ENCODE assay signal across 8 mouse cellular contexts in genomic region chrX:7714135-7714899, GRCm38 (mm10). TPM values are rescaled to one million over a fixed set of nuclear protein-coding genes. Genes with fewer than 3 reads are reported as not detected.
DNase-seq lines count a peak whose midpoint lies in the region; ATAC-seq and TF ChIP-seq lines count a peak whose summit lies in the region.
"Not testable (repeated sequence)": the region's sequence is repeated elsewhere in the genome, so short reads cannot be mapped to it uniquely, and the experiment has no call there.

Gene Wdr45, plus strand, starts transcription at chrX:7714333.

- not testable (repeated sequence) for H3K36me3 ChIP-seq in G1E (replicated peaks); forebrain, postnatal 0 days (ENCODE audit: insufficient read depth); lung, embryonic 15.5 days

- peak within 1 kb of the TSS; percentile 44 for H3K4me2 ChIP-seq in forebrain, postnatal 0 days (ENCODE audit: low read depth)
- peak within 1 kb of the TSS; percentile 50 for H3K4me2 ChIP-seq in lung, embryonic 15.5 days

- peak within 1 kb of the TSS; percentile 64 for H3K4me3 ChIP-seq in G1E (ENCODE audit: low read depth, low read length)
- peak within 1 kb of the TSS; percentile 67 for H3K4me3 ChIP-seq in cerebellum, adult 2 months (replicated peaks; ENCODE audit: insufficient read depth, low read depth, low read length)
- H3K4me3 ChIP-seq in forebrain, postnatal 0 days (ENCODE audit: low read depth, low read length) = peak within 1 kb of the TSS; percentile 27
- peak within 1 kb of the TSS; percentile 37 for H3K4me3 ChIP-seq in lung, embryonic 15.5 days

- DNase-seq in G1E (ENCODE audit: low spot score) = peak; percentile 40
- DNase-seq in cerebellum, adult 2 months = peak; percentile 94 to 97
- DNase-seq in forebrain, postnatal 0 days = peak; percentile 95
- peak; percentile 94 for DNase-seq in heart, postnatal 4 days
- DNase-seq in layer of hippocampus, adult 8-10 months (ENCODE audit: low spot score in 2 of 2) = peak; percentile 94 to 96
- peak; percentile 93 for DNase-seq in ovary, adult 18-20 months (ENCODE audit: low spot score)
- peak; percentile 92 for DNase-seq in thymus, postnatal 0 days (ENCODE audit: low spot score)

- ATAC-seq in G1E (ENCODE audit: extremely low read depth, insufficient number of reproducible peaks, low FRiP score, poor library complexity, severe bottlenecking) = peak; percentile 97
- peak; percentile 98 for ATAC-seq in forebrain, postnatal 0 days
- peak; percentile 97 for ATAC-seq in lung, embryonic 15.5 days (ENCODE audit: borderline replicate concordance, extremely low read depth, low FRiP score, low TSS enrichment)

- TF ChIP-seq CTCF in G1E (IDR thresholded peaks at IDR 0.05; ENCODE audit: low read depth, low read length); cerebellum, adult 2 months (IDR thresholded peaks at IDR 0.05; ENCODE audit: borderline replicate concordance, insufficient read depth, low read depth, low read length); forebrain, postnatal 0 days (IDR thresholded peaks at IDR 0.05; ENCODE audit: low read depth): not testable (repeated sequence)

- not testable (repeated sequence) for H3K9me3 ChIP-seq in G1E (replicated peaks); forebrain, postnatal 0 days (ENCODE audit: low read length); lung, embryonic 15.5 days

- not testable (repeated sequence) for H3K27me3 ChIP-seq in G1E (ENCODE audit: insufficient read depth, low read length); cerebellum, adult 2 months (ENCODE audit: control insufficient read depth, insufficient read depth, low read length); forebrain, postnatal 0 days (ENCODE audit: insufficient read depth, low read length); lung, embryonic 15.5 days

- H3K27ac ChIP-seq in cerebellum, adult 2 months (ENCODE audit: insufficient read depth, low read length) = peak within 1 kb of the TSS; percentile 88
- H3K27ac ChIP-seq in forebrain, postnatal 0 days (ENCODE audit: low read depth, low read length); lung, embryonic 15.5 days: not testable (repeated sequence)

- H3K4me1 ChIP-seq in G1E (ENCODE audit: insufficient read depth, low read depth, low read length); cerebellum, adult 2 months (ENCODE audit: control insufficient read depth, insufficient read depth, low read length); forebrain, postnatal 0 days (ENCODE audit: insufficient read depth); lung, embryonic 15.5 days: not testable (repeated sequence)

- 7% methylated on average over 44 of the region's 60 CpGs for WGBS in cerebellum, adult 2 months
- WGBS in forebrain, postnatal 0 days = 24% methylated on average over 37 of the region's 60 CpGs
- WGBS in lung, embryonic 15.5 days = 14% methylated on average over 25 of the region's 60 CpGs

- peak within 1 kb of the TSS; percentile 18; the same call in 1 of the 2 replicates for H3K9ac ChIP-seq in forebrain, postnatal 0 days
- 0 out of 2 replicates have a peak within 1 kb of the TSS, but pooled peaks have one; percentile 22 for H3K9ac ChIP-seq in lung, embryonic 15.5 days

- TF ChIP-seq POLR2A in cerebellum, adult 2 months (IDR thresholded peaks at IDR 0.05; ENCODE audit: borderline replicate concordance, insufficient read depth, low read length) = not testable (repeated sequence)

RNA-seq across cellular contexts. Expression of gene Wdr45, which starts in this region (rescaled TPM):
- total RNA-seq in G1E (2014; fragmentation: Nextera tagmentation) = 25.1 and 36.1 TPM in 2 replicates
- 27.9 and 30.8 TPM in 2 replicates for total RNA-seq in G1E (2017)
- 10.8 and 11.4 TPM in 2 replicates for polyA plus RNA-seq in G1E (2012)
- polyA plus RNA-seq in cerebellum, adult 2 months (2012; rRNA removed) = 81.8 and 82.7 TPM in 2 replicates
- 29.0 and 32.2 TPM in 2 replicates for total RNA-seq in forebrain, postnatal 0 days (2014; rRNA removed)
- 30.8 and 31.5 TPM in 2 replicates for polyA plus RNA-seq in forebrain, postnatal 0 days (2015; fragmentation: Nextera tagmentation; extraction: Ambion mirVana)
- total RNA-seq in heart, postnatal 4 days (2021) = 10 to 100 TPM; 23.6 to 23.9 TPM
- 10 to 100 TPM; 55.6 to 68.4 (median 62.7) TPM for total RNA-seq in layer of hippocampus, adult 8-10 months (2022)
- 69.6 and 79.5 TPM in 2 replicates for polyA plus RNA-seq in lung, embryonic 15.5 days (2015; fragmentation: Nextera tagmentation; extraction: Ambion mirVana)
- 42.2 and 45.5 TPM in 2 replicates for polyA plus RNA-seq in thymus, postnatal 0 days (2015; fragmentation: Nextera tagmentation; extraction: Ambion mirVana)

Comparison
In these comparisons a context has a peak if more than half of its experiments do, and no peak if none do; other contexts are left out.
1. DNase-seq: peak in every context shown above with its lines; median percentile 96 in cerebellum, adult 2 months; 95 in forebrain, postnatal 0 days; 95 in layer of hippocampus, adult 8-10 months; 94 in heart, postnatal 4 days; 93 in ovary, adult 18-20 months; 92 in thymus, postnatal 0 days; 40 in G1E.